Mouse (Mus musculus): ENCODE results near the gene Gm29423. TPM values are rescaled to one million over a fixed set of nuclear protein-coding genes. Genes with fewer than 3 reads are reported as not detected.

Gene Gm29423
- not detected in 2 replicates for polyA plus RNA-seq (2012; rRNA removed)

GRCm38 (mm10) chrY:70303187-70303586 is at the start of gene Gm29423, which contains the start of gene Gm29644:
Gene Gm29423 (minus strand): TSS chrY:70303287.
Gene Gm29644 (minus strand): TSS chrY:70303343.

GRCm38 (mm10) chrY:70273542-70273941 is 29.5 kb downstream of the Gm29423 start, which contains the start of gene Gm21118:
Gene Gm21118 (minus strand): TSS chrY:70273642.

Other genes with a start within 250 kb of the Gm29423 start
- gene Gm21118, start 29.6 kb downstream of the Gm29423 start, polyA plus RNA-seq (2012; rRNA removed), result not detected in 2 replicates
- gene Gm29644, start 56 bp upstream of the Gm29423 start, polyA plus RNA-seq (2012; rRNA removed), result not detected in 2 replicates
- not detected in 2 replicates for gene Gm20888, start 138.6 kb upstream of the Gm29423 start, polyA plus RNA-seq (2012; rRNA removed)

Data from central nervous system, embryonic 14 days (tissue).